Mouse (Mus musculus) C2C12 (cell line): Measurements from ENCODE around the gene Mov10.

ENCODE experiments used
- CEBPB ChIP-seq: IDR thresholded peaks from one replicate; pipeline ENCODE4 v1.6.1; 2011; ENCODE audit warnings: low read depth, mild to moderate bottlenecking, control low read depth, moderate library complexity
- CTCF ChIP-seq: IDR thresholded peaks from one replicate; pipeline ENCODE4 v1.5.1; 2011; ENCODE audit not compliant: control insufficient read depth, insufficient read depth, insufficient read length
- FOSL1 ChIP-seq: IDR thresholded peaks from one replicate; pipeline ENCODE4 v1.8.0; 2011; ENCODE audit warnings: mild to moderate bottlenecking, low read length; ENCODE audit not compliant: poor library complexity, insufficient read depth, severe bottlenecking
- USF1 ChIP-seq: IDR thresholded peaks from one replicate; pipeline ENCODE4 v1.6.1; 2011; ENCODE audit warnings: low read depth, mild to moderate bottlenecking, control low read depth, moderate library complexity

DNA sequence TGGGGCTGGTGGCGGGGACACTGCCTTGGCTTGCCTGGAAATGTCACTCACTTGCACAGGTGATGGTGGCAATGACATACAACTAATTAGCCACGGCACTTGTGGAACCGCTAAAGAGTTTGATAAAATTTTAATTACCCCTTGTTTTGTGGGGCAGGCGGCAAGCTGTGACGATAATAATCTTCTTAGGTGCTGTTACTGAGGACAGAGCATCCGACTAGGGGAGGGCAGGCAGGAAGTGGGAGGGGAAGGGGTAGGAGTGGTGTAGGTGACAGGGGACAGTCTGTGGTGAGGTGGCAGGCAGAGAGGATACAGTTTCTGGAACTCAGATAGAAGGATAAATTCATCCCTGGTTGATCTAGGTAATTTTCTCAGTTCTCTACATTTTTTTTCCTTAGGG is 46.9 kb downstream of the Mov10 start:
- TF ChIP-seq CTCF = no peak
- no peak for TF ChIP-seq USF1
- no peak for TF ChIP-seq CEBPB
- no peak for TF ChIP-seq FOSL1
